Mouse (Mus musculus) megakaryocyte, adult 5-6 weeks (primary cell): ENCODE results near the gene Foxo3. TPM values are rescaled to one million over a fixed set of nuclear protein-coding genes. Genes with fewer than 3 reads are reported as not detected.
A peak's percentile ranks its signal among the peaks of the same experiment; 100 is the strongest.

Source experiments
- ATAC-seq: 2 replicates; pipeline ENCODE4 v1.8.0; 2016; ENCODE audit warnings: mild to moderate bottlenecking, inconsistent platforms; ENCODE audit not compliant: poor library complexity, severe bottlenecking
- total RNA-seq, 2 experiments: library from RNA; stranded (forward) in 1 of 2; stranded (reverse) in 1 of 2; fragments of 153-499, 151-499 nt in 1 of 2; fragments of 221-1000, 200-1000 nt in 1 of 2; gene quantifications; 2 replicates each; pipeline versions ENCODE4 v1.2.3 to v1.2.4; 2015 to 2017

Gene Foxo3
- total RNA-seq, 2 experiments from 2014 or later = 24.9 to 25.3 TPM

DNA sequence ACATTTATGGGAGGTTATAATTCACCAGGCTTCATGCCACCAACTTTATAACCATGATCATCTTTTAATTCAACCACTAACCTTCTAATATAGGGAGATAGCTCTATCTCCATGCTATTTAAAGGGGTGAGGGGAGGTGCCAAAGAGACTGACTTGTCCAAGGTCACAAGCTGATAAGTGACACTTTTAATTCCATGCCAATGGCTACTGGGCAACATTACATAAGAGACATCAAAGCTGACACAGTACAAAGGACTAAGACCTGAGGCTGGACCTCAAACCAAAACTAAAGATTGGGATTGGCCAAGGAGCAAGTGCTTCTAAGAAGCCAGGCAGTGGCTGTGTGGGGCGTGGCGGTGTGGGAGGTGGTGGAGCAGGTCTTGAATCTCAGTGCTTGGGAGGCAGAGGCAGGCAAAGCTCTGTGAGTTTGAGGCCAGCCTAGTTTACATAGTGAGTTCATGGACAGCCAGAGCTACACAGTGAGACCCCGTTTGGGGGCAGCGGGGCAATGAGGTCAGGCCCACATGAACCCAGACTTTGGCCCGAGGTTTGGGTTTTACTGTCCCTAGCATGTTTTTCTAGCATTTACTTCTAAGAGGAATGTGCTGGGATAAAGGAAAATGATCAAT lies 46.0 kb downstream of the Foxo3 start:
- no peak for ATAC-seq

GRCm38 (mm10) chr10:42227751-42228241 lies 48.8 kb downstream of the Foxo3 start:
- no peak for ATAC-seq

DNA sequence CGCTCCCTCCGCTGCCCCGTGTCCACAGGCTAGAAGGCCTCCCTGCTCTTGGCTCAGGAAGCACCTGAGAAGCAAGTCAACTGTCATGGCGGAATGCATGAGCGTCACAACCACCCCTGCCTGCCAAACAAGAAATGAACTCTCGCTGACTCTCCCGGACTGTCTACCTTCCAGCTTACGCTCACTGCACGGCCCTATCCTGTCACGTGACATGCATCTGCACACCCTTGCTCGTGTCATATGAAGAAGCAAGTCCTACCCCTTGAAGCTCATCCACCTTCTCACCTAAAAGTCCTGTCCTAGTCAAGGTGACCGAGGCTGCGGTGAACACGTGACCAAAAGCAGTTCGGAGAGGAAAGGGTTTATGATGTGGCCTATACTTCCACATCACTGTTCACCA lies 50.4 kb downstream of the Foxo3 start:
- ATAC-seq = peak; percentile 31; the same call in 1 of the 2 replicates

GRCm38 (mm10) chr10:42225184-42225935 lies 51.2 kb downstream of the Foxo3 start:
- peak; percentile 89 for ATAC-seq

- no peak for ATAC-seq
Observed at GRCm38 (mm10) chr10:42221996-42222395, 54.6 kb downstream of the Foxo3 start.

- no peak for ATAC-seq
Observed at GRCm38 (mm10) chr10:42221136-42221891, 55.2 kb downstream of the Foxo3 start.

DNA sequence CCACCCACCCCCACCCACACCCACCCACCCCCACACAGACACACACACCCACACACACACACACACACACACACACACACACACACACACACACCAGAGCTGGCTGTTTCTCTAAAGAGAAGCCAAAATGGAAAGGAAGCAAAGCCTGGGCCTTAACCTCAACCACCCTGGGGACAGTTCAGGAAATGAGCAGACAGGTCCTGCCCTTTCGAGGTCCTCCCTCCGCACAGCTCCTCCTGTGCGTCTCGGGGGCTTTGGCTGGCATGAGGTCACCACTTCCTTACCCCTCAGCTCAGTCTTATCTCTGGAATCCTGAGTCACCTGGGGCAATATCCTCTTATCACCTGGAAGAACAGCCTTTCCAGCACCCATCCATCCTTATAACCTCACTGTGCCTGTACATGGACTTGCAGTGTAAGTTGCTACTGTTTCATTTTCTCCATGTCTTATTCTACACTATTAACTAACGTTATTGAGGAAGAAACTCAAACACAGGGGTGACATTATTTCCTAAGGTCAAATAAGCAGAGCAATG lies 56.1 kb downstream of the Foxo3 start:
- peak; percentile 30; the same call in 1 of the 2 replicates for ATAC-seq

DNA sequence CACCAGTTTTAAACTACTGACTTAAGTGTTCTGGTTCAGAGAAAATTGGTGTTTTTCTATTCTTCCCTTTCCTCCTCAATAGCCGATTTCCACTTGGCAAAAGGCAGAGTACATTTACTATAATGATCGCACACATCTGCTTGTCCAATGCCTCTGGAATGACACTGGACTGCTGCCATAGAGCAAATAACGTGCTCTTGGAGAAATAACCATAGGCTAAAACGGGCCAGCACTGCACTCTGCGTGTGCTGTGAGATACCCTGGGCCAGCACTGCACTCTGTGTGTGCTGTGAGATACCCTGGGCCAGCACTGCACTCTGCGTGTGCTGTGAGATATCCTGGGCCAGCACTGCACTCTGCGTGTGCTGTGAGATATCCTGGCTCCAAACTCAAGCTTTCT lies 65.1 kb downstream of the Foxo3 start:
- ATAC-seq = no peak

GRCm38 (mm10) chr10:42210641-42211040 lies 65.9 kb downstream of the Foxo3 start:
- ATAC-seq = 0 out of 2 replicates have a peak, but pooled peaks have one; percentile 15

DNA sequence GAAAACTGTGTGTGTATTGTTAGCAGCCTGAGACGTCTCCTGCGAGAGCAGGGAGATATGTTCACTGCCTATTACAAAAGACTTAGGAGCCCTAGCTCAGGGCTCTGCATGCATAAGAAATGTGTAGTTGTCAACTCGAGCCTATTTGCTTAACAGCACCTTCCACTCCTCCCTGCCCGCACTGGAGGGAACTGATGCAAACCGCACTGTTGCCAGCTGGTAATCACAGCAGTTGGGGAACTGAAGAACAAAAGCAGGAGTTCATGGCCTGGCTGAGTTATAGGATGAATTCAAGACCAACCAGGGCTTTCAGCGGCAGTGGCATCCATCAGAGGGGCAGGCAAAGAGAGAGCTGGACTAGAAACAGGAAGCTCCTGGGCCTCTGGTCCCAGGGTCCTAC lies 66.7 kb downstream of the Foxo3 start:
- ATAC-seq = no peak

DNA sequence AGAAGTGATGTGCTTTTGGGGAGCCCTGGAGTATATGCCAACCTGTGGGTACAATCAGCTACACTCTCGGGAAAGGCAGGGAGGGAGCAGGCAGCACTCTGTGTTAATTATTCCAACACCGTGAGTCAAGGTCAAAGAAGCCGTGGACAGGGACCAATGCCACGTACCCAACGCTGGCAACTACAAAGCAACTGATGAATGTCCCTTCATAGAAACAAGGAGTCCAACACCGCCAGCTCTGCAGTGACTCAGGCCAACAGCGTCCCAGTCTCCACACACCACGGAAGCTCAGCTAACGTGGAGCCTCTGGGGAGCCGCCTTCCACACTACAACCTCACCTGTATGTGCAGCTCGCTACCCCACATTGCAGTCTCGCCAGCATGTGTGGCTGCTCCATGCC lies 68.9 kb downstream of the Foxo3 start:
- no peak for ATAC-seq

DNA sequence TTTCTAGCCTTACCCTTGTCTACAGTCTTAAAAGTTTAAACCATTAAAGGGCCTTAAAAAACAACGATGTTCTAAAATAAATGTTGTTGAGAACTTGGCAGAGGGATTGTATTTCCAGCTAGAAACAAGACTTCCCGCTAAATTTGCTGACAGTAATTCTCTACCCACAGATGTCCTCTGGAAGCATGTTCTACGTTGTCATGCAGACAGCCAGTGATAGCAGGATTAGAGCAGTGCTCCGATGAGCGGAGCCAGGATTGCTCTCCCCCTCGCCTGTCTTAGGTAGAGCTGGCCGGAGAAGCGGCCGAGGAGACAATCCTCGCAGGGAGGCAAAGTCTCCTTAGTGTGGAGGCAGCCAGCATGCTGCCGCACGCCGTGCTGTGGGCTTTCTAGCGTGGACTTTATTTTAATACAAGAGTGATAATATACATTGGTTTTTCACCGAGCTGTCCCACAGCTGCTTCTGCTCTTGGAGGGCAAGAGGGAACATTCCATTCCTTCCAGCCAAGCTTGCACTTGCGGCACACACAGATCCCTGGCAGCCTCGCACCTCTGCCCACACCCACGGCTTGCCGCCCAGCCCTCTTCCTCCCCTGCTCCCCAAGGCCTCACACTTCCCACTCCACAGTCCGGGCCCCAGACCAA lies 71.7 kb downstream of the Foxo3 start:
- ATAC-seq = no peak

GRCm38 (mm10) chr10:42203321-42204155 lies 73.0 kb downstream of the Foxo3 start:
- no peak for ATAC-seq

GRCm38 (mm10) chr10:42202561-42202960 lies 74.0 kb downstream of the Foxo3 start:
- no peak for ATAC-seq

GRCm38 (mm10) chr10:42199472-42199871 lies 77.1 kb downstream of the Foxo3 start:
- ATAC-seq = peak; percentile 61

DNA sequence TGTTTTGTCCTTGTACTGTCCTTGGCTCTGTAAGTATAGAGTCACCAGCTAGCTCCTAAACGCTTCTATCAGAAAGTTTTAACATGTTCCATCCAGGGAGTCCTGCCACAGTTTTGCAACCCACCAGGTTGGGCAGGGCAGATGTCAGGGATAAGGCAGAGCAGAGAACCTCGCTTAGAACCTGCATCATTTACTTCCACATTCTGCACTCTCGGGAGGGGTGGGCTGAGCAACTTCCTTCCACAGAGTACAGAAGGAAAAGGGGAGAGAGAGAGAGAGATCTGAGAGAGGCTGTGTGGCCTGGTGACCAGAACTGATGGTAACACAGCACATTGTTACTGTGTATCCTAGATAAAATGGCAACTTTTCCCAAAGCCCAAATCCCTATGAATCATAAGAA lies 77.9 kb downstream of the Foxo3 start:
- ATAC-seq = peak; percentile 70

DNA sequence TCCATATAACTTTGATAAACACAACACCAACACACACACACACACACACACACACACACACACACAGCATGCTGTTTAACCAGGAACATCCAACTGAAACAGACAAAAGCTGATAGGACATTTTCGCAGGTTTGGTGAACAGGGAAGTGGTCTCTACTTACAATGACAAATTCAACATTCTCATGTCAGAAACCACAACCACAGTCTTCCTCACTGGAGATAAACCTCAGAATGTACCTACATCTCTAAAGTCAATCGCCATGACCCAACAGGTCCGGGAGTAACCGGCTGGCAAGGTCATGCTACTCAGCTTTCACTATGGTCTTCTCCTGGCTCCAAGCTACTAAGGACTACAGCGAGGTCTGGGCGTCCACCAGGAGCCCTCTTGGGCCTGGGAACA lies 81.8 kb downstream of the Foxo3 start:
- ATAC-seq = 0 out of 2 replicates have a peak, but pooled peaks have one; percentile 21

- no peak for ATAC-seq
Observed at GRCm38 (mm10) chr10:42193981-42194380, 82.6 kb downstream of the Foxo3 start.

DNA sequence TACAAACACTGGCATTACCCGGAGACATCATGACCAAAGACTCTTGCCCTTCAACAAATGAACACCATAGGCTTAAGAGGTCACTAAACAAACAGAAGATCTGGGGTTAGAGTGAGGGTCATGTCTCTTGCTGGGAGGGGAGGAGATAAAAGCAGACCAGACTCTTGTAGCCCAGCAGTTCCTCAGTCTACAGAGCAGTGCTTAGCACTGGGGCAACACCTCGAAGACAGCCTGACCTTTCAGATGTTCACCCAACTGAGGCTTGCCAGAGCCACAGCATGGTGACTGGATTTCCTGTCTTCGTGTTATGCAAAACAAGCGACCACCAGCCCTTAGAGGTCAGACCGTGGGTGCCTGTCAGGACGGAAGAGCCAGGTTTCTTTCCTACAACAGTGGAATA lies 83.6 kb downstream of the Foxo3 start:
- ATAC-seq = 0 out of 2 replicates have a peak, but pooled peaks have one; percentile 10
